Mouse (Mus musculus) left cerebral cortex, adult 18-20 months (tissue): ENCODE measurements around the gene Sucla2. TPM values are rescaled to one million over a fixed set of nuclear protein-coding genes. Genes with fewer than 3 reads are reported as not detected.
A peak's percentile ranks its signal among the peaks of the same experiment; 100 is the strongest.
"Not testable (repeated sequence)": the region's sequence is repeated elsewhere in the genome, so short reads cannot be mapped to it uniquely, and the experiment has no call there.

Source experiments
- DNase-seq, 2 experiments: peaks; one replicate each; pipeline ENCODE4 v3.0.0; 2021 to 2022; ENCODE audit warnings: low spot score in 2 of 2, mixed read lengths in 1 of 2
- total RNA-seq, 2 experiments: library from RNA; stranded (reverse); gene quantifications; 2 replicates each; pipeline ENCODE4 v1.2.3; 2021

The Sucla2 gene
- total RNA-seq, 2 experiments from 2014 or later, result 150 to 160 TPM

GRCm38 (mm10) chr14:73508630-73509395, 16.3 kb upstream of the Sucla2 start:
- no peak for DNase-seq

GRCm38 (mm10) chr14:73509765-73510423, 15.2 kb upstream of the Sucla2 start, which contains the start of gene Med4:
TSS of gene Med4 (plus strand) at chr14:73510025.
- peak; percentile 96 to 97 for DNase-seq

DNA sequence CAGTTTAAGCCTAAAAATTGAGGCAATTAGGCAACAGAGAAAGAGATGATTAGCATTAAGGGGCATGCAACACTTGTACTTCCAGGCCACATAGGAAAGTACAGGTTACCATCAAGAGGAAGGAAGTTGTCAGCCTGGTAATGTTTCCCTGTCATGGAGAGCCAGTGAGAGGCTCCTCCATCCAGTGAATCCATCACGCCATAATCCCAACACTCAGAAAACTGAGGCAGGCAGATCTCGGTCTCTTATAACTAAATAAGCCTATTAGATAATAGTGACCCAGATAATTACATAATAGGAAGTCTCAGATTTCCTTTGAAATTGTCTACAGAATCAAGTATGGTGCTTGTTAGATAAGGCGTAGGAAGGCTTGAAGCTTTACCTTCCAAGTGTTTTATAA, 983 bp upstream of the Sucla2 start:
- DNase-seq, result no peak

DNA sequence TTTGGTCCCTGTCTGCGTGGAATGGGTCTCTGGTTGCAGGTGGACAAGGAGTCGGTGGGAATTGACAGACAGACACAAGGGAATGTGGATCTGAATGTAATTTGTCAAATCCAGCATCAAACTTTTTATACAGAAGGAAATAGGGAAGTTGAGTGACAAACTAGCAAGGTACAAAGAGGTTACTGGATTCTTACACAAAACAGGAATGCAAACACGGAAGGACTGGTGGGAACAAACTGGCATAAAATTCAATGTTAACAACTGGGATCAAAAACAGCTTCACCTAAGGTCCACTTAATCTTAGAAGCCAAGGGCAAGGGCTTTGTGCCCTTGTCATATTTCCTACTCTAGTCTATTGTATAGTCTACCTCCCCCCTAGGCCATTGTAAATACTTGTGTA, 3.5 kb downstream of the Sucla2 start:
- DNase-seq, result not testable (repeated sequence)

DNA sequence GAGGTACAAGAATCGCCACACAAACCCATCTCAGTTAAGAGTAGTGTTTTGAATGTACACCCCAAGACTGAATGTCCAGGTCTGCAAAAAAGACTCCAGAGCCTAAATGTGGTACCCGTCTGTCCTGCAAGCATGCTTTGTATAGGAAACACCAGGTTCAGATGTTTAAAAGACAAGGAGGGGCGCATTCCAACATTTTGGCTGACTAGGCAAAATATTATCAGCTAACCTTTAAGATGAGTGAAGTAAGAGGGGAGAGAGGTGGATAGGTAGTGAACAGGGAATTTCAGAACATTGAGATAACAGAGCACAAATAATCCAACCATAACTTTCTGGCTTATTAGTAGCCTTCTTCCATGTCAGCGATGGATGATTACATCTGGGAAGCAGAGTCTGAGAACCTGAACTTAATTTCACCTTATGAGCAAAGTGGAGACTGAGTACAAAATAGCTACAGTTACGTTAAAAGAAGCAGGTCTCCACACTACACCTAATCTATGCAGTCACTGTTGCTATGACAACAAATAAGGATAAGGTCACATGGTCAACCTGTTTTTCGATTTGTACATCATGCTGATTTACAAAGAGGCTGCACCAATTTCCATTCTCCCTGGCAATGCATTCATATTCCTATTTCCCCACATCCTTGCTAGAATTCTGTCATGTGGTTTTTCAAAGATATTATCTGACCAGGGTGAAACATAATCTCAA, 8.8 kb downstream of the Sucla2 start:
- no peak for DNase-seq

GRCm38 (mm10) chr14:73535641-73536040, 10.5 kb downstream of the Sucla2 start:
- no peak for DNase-seq

- no peak for DNase-seq
These were observed 18.7 kb downstream of the Sucla2 start for GRCm38 (mm10) chr14:73543781-73544180.

- no peak for DNase-seq
These were observed 21.9 kb downstream of the Sucla2 start for GRCm38 (mm10) chr14:73547034-73547433.

DNA sequence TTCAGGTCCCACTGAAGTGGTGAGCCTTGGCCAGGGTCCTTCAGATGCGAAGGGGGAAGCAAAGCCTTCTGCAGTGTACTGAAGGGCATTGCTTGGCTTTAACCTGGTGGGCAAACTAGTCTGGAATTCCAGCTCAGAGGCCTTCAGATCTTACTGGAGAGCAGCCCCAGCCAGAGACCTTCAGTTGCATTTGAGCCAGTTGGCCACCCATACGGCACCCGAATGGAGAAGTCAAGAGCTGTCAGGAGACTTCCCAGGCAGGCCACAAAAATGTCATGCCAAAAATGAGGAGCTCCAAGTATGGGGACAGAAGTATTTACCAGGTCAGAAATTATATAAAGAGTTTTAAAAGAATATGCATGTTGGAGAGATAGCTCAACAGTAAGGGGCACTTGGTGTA, 22.9 kb downstream of the Sucla2 start, which contains the start of gene Nudt15:
Nudt15 (minus strand) TSS at position 192 of the 400 bp plus-strand sequence.
- no peak for DNase-seq

DNA sequence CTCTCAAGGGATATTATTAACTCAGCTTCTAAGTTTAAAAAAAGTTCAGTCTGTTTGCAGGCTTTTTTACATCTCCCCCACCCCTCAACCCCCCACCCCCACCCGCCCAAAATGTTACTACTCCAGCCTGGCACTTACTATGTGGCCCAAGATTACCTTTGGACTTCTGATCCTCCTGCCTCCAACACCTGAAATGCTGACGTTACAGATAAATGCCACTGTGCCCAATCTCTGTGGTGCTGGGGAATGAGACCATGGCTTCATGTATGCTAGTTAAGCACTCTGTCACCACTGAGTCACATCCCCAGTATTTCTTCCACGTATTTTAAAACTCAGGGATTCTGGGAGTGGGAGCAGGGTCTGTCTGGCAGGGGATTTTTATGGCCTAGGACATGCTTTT, 25.2 kb downstream of the Sucla2 start:
- DNase-seq, result no peak

DNA sequence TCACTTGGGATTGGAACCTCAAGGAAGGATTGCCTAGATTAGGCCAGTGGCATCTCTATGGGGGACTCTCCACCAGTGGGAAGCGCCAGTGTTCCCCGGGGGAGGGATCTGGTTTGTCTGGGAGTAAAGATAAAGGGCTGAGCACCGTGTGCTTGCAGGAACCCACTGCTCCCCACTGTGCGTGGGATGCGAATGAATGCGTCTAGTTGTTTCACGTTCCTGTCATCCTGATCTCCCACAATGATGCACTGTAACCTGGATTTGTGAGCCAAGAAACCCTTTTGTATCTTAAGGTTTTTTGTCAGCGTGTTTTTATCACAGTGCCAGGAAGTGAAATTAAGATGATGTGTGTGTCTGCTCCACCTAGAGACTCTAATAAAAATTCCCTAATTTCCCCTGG, 25.6 kb downstream of the Sucla2 start:
- DNase-seq, result no peak

- DNase-seq, result no peak
These were observed 26.0 kb downstream of the Sucla2 start for GRCm38 (mm10) chr14:73551164-73551563.

DNA sequence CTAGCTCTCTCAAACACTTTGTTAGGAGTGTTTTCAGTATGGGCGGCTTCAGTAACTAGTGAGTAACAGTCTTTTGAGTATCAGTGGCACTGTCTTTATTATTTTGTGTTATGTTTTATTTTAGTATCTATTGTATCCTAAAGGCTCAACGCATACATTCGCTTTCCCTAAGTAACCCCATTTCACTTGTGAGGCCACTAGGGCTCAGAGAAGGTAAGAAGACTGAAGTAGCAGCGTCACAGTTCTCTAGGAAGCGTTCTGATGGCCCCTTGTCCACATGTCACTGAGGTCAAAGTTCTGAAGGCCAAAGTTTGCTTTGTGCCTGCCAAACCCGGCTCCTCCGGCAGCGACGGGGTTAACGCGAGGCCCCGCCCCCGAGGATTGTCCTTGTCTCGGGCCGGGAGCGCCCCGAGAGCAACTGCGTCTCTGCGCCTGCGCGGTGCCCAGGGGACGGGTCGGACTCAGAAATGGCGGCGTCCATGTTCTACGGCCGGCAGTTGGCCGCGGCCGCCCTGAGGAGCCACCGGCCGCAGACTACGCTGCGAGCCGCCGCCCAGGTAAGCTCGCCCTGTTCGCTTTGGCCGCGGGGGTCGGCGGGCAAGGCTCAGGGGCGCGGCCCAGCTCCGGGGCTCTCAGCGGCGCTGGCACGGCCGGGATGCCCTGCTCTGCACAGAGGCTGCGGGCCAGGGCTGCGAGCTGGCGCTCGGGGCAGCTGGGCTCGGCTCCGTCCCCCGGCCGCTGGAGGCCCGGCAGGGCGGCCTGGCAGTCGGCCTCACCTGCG, 27.4 kb downstream of the Sucla2 start:
- peak; percentile 95 for DNase-seq

GRCm38 (mm10) chr14:73553122-73553696, 28.1 kb downstream of the Sucla2 start:
- DNase-seq, result no peak

DNA sequence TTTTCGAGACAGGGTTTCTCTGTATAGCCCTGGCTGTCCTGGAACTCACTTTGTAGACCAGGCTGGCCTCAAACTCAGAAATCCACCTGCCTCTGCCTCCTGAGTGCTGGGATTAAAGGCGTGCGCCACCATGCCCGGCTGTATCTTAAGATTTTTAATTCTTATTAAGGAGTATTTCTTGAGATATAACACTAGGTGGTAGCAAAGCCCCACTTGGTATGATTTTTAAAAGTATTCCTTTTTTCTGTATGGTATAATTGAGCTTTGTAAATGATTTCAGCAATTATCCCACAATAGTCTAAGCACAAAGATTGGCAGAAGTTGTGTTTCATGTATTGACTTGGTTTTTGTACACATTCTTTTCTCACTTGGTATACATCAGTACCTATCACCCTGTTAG, 44.7 kb downstream of the Sucla2 start:
- not testable (repeated sequence) for DNase-seq

- DNase-seq, result no peak
These were observed 46.0 kb downstream of the Sucla2 start for GRCm38 (mm10) chr14:73571143-73571542.

- no peak for DNase-seq
These were observed 48.9 kb downstream of the Sucla2 start for GRCm38 (mm10) chr14:73574053-73574452.

DNA sequence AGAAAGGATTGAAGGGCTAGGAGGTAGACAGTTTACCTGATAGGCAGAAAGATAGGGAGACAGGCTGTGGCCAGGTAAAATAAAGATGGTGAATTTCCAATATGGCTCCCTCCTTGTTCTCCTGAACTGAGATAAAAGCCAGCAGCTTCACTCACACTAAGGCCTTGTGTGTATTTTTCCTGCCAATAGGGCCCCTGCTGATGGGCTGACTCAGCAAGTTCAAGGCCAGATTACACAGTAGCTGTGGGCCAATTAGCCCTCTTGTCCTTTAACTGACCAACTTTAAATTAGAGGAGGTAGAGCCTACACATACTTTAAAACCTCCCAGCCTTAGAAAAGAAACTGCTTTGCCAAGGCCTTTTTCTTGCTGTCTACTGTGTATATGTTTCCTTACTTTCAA, 51.2 kb downstream of the Sucla2 start:
- DNase-seq, result no peak

GRCm38 (mm10) chr14:73588080-73588479, 63.0 kb downstream of the Sucla2 start:
- no peak for DNase-seq

GRCm38 (mm10) chr14:73592166-73592565, 67.0 kb downstream of the Sucla2 start:
- no peak for DNase-seq

GRCm38 (mm10) chr14:73599720-73600119, 74.6 kb downstream of the Sucla2 start:
- no peak for DNase-seq
